Mouse (Mus musculus): ENCODE results near the gene Prim2.
"Not testable (repeated sequence)": the region's sequence is repeated elsewhere in the genome, so short reads cannot be mapped to it uniquely, and the experiment has no call there.

Gene Prim2

GRCm38 (mm10) chr1:33650875-33651274 is 18.7 kb downstream of the Prim2 start:
- no peak for DNase-seq (ENCODE audit: low spot score)

GRCm38 (mm10) chr1:33649534-33650108 is 20.0 kb downstream of the Prim2 start:
- no peak for DNase-seq (ENCODE audit: low spot score)

DNA sequence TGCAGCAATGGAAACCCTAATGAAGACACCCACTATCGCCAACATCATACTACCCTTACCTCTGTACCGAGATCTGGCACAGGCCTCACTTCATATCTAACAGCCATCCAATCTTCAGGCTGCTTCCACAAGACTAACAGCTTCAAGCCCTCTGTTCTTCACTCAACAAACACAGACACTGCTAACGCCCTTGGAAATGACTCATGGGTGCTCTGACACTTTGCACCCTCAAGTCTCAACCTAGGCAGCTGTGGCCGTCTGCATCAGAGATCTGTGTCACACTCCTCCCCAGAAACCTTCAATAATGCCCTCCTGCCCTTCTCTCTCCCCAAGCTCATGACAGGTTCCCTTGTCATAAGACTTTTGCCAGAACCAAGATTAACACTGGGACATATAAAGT is 20.6 kb downstream of the Prim2 start:
- DNase-seq (ENCODE audit: low spot score): no peak

GRCm38 (mm10) chr1:33647661-33648060 is 21.9 kb downstream of the Prim2 start:
- DNase-seq (ENCODE audit: low spot score): no peak

- DNase-seq (ENCODE audit: low spot score): no peak
Measured at GRCm38 (mm10) chr1:33647173-33647572, 22.4 kb downstream of the Prim2 start.

DNA sequence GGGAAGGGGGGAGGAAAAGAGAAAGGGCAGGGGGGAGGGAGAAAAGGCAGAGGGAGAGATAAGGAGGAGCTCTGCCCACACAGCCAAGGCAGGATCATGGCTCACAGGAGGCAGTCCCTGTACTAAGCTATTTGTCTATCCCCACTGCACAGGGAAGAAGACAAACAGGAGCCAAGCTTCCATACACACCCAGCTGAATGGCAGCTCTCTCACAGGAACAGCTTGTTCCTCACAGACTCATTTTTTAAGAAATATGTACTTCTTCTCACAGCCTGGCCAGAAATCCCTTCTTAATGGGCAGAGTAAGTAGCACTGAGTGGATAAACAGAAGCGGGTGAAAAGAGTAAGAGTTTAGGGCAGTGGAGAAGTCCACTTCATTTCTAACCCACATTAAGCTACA is 23.9 kb downstream of the Prim2 start:
- no peak for DNase-seq (ENCODE audit: low spot score)

DNA sequence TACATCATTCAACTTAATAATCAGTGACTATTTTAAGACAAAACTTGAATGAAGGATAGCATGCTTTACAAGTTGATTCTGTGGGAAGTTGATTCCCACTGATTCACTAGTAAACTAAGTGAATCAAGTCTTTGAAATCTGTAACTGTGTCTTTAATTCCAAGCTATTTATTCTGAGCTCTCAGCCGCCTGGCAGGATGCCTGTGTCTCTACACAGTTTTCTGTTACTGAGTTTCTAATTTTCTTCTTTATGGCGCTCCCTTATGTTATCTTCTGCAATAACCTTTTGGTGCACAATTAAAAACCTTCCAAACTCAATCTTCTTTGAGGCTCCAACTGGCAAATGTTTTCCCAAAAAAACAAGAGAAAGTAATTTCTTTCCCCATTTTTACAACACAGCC is 28.5 kb downstream of the Prim2 start:
- DNase-seq (ENCODE audit: low spot score): no peak

GRCm38 (mm10) chr1:33640089-33640488 is 29.5 kb downstream of the Prim2 start:
- no peak for DNase-seq (ENCODE audit: low spot score)

GRCm38 (mm10) chr1:33639234-33639633 is 30.4 kb downstream of the Prim2 start:
- DNase-seq (ENCODE audit: low spot score): no peak

DNA sequence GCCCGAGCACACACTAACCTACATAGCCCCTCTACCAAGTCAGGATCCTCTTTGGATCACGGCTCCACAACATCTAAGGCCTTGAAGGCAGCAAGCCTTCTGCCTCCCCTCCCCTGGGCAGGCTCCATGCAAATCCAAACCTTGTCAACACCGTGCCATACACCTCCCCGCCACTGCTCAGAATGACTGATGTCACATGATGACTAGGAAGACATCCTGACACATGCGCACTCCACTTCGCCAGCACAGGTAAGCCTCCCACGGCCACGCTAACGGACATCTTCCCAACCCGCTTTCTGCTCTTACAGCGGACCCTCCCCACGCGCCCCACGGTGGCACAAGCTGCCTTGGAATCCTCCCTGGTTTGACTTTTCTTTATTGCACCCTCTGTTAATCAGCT is 31.8 kb downstream of the Prim2 start:
- DNase-seq (ENCODE audit: low spot score): no peak

DNA sequence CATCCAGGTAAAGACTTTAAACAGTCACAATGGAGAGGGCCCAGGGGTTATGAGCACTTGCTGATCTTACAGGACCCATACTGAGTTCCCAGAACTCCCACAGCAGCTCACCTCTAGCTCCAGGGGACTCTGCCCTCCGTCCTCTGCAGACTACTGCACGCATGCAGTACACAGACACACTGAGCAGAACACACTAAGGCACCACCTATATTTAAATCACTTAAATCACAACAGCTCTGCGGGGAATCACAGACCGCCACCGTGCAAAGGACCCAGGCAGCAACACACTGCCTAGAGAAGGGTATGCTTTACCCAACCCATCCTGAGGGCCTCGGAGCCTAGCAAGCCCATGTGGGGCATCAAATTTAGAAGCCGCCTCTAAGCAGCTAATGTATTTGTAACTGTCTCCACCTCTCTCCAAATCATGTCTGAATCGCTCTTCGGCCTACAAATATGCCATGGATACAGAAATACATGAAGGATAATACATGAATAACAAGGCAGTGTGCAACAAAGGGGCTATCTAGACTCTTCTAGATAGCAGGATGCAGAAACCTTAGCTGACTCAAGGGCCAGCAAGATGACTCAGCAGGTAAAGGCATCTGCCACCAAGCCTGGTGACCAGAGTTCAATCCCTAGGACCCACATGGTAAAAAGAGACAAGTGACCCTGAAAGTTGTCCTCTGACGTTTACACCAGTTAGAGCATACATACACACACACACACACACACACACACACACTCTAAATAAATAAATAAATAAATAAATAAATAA is 33.0 kb downstream of the Prim2 start:
- no peak for DNase-seq (ENCODE audit: low spot score)

- not testable (repeated sequence) for DNase-seq (ENCODE audit: low spot score)
Measured at GRCm38 (mm10) chr1:33631002-33631618, 38.5 kb downstream of the Prim2 start.

- DNase-seq (ENCODE audit: low spot score): no peak
Measured at GRCm38 (mm10) chr1:33627803-33628202, 41.8 kb downstream of the Prim2 start.

GRCm38 (mm10) chr1:33627070-33627469 is 42.5 kb downstream of the Prim2 start:
- DNase-seq (ENCODE audit: low spot score): no peak

DNA sequence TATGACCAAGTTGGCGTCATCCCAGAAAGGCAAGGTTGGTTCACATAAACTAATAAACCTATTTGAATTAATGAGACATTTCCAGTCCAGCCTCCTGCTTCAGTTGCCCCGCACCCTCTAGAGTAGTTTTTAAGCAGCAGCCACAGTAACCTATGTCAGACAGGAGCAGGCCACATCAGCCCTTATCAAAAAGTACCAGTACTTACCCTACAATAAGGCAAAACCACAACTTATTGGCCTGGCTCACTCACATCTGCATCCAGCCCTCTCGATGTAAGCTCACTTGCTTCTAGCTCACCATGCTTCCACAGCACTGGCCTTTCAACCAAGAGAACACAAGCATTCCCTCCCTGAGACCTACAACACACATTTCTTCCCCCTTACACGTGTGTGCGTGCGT is 44.7 kb downstream of the Prim2 start:
- DNase-seq (ENCODE audit: low spot score): no peak

DNA sequence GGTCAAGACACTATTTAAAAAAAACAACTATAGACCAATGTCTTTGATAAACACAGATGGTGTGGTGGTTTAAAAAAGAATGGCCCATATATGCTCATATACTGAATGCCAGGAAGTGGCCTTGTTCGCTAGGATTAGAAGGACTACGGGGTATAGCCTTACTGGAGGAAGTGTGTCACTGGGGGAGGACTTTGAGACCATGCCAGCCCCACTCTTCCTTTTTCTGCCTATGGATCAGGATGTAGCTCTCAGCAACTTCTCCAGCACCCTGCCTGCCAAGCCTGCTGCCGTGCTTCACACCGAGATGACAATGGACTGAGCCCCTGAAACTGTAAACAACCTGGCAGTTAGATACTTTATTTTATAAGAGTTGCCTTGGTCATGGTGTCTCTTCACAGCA is 45.2 kb downstream of the Prim2 start:
- no peak for DNase-seq (ENCODE audit: low spot score)

DNA sequence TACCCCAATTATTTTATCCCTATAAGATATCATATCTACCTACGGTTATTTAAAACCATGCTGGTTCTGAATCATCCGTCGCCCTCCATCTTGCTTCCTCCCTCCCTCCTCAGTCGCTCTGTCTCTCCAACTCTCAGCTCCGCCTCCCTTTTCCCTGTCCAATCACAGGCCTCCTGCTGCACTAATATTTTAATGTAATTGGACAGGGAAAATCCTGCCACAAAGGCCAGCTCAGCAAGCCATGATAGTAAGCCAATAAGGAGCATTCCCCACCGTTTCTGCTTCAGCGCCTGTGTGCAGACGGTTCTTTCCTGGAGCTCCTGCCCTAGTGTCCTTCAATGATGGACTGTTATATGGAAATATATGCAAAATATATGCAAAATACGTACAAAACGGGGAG is 47.8 kb downstream of the Prim2 start:
- no peak for DNase-seq (ENCODE audit: low spot score)

- no peak for DNase-seq (ENCODE audit: low spot score)
Measured at GRCm38 (mm10) chr1:33620091-33620788, 49.4 kb downstream of the Prim2 start.

GRCm38 (mm10) chr1:33616642-33617041 is 53.0 kb downstream of the Prim2 start:
- DNase-seq (ENCODE audit: low spot score): not testable (repeated sequence)

- no peak for DNase-seq (ENCODE audit: low spot score)
Measured at GRCm38 (mm10) chr1:33612100-33612499, 57.5 kb downstream of the Prim2 start.

- DNase-seq (ENCODE audit: low spot score): no peak
Measured at GRCm38 (mm10) chr1:33610026-33610721, 59.4 kb downstream of the Prim2 start.

- no peak for DNase-seq (ENCODE audit: low spot score)
Measured at GRCm38 (mm10) chr1:33608133-33608532, 61.5 kb downstream of the Prim2 start.

Data from left cerebral cortex, adult 11 months (tissue).